Mouse (Mus musculus) gonadal fat pad, adult 2 months (tissue): ENCODE results near the gene Itga2b. TPM values are rescaled to one million over a fixed set of nuclear protein-coding genes. Genes with fewer than 3 reads are reported as not detected.

Experiments used
- DNase-seq: peaks from one replicate; pipeline ENCODE4 v3.0.0-alpha.2; 2012; ENCODE audit warnings: low read depth
- polyA plus RNA-seq: library from polyadenylated mRNA; depleted of rRNA; stranded (reverse); fragments of >200 nt; gene quantifications from 2 replicates; pipeline ENCODE4 v1.2.3, GENCODE M21; 2012; rRNA removed

Gene Itga2b
- 18.0 and 20.6 TPM in 2 replicates for polyA plus RNA-seq

DNA sequence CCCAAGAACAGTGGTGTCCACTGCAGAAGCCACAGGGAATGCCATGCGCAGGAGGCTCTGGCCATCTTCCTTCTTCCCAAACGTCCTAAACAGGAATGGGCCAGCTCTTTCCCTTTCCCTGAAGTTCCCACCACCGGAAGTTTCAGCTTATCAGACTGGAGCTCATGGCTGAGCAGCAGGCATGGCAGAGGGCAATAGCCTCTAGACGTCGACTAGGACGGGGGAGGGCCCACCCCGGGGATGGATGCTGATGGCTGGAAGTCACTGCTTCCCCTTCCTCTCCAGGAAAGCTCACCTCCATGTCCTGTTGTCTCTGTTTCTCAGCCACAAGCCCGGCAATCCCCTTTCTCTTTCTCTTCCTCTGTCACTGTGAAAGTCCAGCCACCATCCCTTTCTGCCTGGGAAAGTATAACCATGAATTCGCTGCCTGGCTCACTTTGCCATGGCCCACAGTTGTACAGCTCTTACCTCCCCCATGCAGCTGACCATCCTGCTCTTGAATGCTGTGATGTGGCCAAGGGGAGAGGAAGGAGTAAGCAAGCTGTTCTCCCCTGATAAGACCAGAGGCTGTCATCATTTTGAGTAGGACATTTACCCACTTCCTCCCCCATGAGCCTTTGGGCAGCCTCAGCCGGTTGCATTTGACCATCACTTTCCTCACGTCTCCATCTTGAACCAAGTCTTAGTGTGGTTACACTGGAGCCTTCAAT is at the start of gene Itga2b:
Gene Itga2b (minus strand): TSS at position 475 of the 710 bp plus-strand sequence.
- no peak for DNase-seq

DNA sequence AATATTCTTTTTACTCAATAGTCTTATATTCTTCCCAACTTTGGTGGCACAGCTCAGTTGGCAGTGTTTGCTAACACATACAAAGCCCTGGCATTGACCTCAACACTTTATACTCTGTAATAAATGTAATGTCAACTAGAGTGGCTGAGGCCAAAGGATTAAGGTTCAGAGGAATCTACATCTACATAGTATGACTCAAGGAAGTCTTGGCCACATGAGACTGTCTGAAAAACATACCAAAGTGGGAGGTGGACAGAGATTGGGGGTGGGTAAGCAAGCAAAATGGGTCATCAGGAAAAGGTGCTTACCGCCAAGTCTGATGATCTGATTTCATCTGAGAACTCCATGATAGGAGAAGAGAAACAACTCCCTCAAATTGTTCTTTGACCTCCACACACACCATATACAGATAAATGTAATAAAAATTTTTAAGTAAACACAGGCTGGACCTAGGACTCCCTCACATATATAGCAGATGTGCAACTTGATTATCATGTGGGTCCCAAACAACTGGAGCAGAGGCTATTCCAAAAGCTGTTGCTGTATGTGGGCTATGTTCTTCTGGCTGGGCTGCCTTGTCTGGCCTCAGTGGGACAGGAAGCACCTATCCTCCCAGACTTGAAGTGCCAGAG is 45.0 kb upstream of the Itga2b start:
- DNase-seq: no peak

DNA sequence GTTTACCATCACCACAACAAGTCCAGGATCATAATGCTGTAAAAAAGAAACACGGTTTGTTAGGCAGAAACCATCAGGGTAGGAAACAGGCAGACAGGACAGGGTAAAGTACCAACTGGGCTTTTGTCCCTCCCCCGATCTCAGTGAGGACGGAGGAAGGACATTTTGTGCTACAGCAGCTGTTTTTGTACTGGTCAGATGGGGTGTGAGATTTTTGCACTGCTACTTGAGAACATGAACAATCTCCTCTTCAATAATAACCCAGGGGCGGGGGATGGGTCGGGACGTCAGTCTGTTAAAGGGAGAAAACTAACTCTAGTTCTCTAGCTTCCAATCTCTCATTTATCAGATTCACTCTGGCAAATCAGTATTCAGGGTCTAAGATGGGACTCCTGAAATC is 40.3 kb upstream of the Itga2b start:
- no peak for DNase-seq

DNA sequence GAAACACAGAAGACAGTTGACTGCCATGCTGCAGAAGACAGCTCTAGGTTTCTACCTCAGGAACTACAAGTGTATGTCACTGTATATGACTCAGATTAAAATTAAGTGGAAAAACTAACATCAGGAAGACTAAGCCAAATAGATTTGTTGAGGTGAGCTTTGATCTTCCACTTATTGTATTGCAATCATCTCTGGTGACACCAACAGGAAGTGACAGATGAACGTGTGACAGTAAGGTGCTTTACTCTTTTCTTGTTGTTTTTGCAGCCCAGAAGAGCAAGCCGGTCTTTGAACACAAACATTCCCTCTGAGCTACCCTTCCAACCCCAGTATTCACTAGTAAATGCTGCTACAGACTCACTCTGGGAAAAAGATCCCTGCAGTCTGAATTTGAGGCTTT is 26.8 kb upstream of the Itga2b start:
- no peak for DNase-seq

DNA sequence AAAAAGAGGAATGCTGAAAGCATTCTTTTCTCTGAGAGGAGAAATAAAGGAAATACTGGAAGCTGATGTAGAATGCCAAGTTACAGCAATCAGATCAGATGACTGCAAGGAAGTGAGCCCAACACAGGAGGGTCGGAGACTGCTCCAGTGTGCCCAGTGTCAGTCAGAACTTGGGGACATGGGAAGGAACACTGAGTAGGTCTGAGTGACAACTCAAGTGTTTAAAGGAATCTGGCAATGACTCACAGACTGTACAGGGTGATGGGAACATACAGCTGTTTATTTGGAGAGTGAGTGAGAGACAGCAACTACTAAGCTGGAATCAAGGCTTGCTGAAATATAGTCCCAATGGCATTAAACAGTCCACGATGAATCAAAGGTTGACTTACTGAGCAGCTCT is 26.3 kb upstream of the Itga2b start:
- no peak for DNase-seq

DNA sequence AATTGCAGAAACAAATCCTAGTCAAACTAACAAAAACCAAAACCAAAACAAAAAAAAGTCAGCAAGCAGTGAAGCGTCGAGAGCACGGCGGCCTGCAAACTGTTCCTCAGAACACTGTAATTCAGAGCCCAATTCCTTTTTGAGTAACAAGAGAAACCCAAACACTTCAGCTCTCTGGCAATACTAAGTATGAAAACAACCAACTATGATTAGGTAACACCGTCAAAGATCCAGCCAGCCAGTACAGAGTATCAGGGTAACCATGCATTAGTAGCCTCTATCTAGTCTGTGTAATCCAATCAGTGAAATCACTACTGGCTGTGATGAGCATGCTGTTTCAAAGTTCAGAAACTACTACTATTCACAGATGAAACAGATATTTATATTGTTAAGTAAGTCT is 25.8 kb upstream of the Itga2b start:
- DNase-seq: peak; percentile 8

DNA sequence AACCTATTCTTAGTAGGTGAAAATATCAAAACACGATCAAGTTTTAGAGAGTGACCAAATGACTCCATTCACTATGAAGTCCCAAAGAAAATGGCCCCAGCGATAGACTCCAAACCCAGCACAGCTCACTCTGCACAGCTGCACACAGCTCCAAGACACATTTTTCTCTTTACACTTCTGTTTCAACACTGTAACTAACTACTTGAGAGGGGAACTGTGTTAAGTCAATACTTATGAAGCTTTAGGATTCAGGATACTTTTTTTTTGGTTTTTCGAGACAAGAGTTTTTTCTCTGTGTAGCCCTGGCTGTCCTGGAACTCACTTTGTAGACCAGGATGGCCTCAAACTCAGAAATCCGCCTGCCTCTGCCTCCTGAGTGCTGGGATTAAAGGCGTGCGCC is 25.2 kb upstream of the Itga2b start:
- no peak for DNase-seq

DNA sequence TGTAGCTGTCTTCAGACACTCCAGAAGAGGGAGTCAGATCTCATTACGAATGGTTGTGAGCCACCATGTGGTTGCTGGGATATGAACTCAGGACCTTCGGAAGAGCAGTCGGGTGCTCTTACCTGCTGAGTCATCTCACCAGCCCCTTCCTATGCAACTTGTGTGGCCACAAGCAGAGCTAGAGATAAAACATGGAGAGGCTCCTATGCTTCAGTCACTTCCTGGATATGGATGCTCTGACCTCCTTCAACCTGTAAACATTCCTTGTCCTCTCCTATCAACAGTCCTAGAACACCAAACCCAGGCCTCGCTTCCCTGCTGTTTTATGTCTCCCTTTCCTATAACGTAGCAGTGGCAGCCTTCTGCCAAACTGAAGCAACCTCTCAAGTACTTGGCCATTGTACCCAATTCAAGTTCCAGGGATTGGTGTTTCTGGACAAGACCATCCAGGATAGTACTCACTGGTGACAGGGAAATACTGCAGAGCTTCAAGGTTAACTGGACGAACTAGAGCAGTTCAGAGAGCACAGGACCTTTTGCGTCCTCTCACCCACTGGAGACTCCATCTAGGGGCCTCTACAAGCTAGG is 24.2 kb upstream of the Itga2b start:
- no peak for DNase-seq

DNA sequence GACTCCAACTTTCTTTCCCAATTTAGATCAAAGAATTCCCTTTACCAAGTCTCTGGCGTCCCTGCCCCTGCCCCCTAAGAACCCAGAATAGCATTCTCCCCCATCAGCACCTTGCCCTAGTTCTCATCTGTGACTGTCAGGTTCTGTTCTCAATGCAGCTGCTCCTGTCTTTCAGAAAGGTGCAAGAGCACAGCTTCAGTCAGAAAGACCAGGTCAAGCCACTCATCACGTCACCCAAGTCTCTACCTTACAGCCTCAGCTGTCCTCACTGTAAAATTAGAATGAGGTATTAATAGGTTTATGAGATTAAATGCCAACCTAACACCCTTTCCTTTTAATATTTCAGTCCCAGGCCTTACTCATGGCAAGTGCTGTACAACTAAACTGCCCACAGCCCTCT is 23.3 kb upstream of the Itga2b start:
- no peak for DNase-seq

DNA sequence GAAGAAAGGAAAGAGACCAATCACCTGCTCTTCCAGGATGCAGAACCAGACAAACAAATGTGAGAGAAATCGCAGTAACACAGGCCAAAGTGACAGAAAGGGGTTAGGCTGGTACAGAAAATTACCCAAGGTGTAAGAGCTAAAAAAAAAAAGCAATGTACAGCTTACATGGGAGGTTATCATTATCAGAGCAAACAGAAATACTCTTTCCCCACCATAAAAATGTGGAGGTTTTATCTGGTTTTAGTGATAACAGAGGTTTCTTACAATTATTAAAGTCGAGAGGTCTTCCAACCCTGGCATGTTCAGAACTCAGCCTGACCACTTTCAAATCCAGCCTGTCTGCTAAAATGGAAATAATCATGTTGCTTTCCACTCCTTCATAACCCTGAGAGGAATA is 18.0 kb upstream of the Itga2b start:
- no peak for DNase-seq

DNA sequence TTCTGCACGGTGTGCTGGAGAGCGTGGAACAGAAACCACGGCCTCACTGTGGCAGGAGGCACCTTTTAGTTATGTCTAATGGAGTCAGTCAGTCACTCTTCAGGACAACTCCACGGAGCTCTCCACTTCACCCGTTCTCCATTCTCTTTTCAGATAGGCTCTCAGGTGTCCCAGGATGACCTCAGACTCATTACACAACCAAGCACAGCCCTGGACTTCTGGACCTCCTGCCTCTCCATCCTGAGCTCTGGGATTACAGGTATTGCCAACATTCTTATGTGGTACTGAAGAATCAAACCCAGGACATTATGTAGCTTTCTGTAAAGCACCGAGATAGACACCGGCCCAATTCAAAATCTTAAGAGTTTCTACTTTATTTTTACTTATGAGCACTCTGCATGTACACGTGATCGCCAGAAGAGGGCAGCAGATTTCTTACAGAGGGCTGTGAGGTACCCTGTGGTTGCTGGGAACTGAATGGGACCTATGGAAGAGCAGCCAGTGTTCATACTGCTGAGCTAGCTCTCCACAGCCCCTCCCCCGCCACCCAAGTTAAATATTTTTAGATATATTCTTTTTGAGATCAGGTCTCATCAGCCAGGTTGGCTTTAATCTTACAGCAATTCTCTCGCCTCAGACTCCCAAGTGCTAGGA is 16.9 kb upstream of the Itga2b start:
- no peak for DNase-seq

DNA sequence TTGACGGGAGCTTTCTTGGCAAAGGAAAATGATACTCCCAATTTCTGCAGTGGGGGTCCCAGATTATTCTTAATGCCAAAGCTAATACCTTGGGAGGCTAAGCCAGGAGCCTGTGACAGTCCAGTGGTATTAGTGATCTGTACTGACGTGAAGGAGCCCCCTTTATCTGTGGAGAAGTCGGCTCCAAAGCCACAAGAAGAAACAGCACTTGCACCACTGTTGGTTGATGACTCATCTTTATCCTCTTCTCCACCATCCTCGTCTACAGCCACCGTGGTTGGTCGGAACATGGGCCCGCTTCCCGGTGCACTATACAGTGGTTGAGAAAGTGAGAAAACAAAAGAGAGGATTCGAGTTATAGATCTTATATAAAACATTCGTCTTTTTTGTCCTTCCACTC is 11.9 kb upstream of the Itga2b start:
- no peak for DNase-seq

DNA sequence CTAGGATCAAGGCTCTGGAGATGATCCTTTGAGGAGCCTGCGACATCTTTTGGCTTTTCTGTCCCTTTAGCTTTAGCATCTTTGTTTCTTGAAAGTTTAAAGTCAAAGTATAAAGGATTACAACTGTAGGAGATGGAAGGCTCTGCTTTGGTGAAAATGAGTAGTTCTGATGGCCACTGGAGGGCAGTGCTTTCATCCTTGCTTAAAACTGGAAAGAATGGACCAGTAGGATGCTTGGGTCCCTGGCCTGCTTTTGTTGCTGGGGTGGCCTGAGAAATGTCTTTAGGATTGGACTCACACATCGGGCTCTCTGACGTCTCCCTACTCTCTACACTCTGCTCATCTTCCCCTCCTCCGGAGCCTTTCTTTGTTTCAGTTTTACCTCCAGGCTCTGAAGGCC is 11.0 kb upstream of the Itga2b start:
- DNase-seq: no peak

DNA sequence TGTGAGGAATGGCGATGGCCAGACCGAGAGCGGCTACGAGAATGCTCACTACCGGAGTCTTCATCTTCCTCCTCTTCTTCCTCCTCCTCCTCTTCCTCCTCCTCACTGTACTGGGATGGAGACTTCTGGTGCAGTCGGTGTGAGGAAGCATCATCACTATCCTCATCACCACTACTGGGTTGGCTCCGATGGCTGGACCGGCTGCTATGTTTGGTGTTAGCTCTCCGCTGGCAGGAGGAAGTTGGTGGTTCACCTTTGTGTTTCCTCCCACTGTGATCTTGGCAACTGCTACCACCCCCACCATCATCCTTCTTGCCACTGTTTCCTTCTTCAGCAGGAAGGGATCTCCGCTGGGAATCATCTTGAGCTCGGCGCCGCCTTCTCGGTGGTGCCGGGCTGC is 10.2 kb upstream of the Itga2b start:
- DNase-seq: no peak

DNA sequence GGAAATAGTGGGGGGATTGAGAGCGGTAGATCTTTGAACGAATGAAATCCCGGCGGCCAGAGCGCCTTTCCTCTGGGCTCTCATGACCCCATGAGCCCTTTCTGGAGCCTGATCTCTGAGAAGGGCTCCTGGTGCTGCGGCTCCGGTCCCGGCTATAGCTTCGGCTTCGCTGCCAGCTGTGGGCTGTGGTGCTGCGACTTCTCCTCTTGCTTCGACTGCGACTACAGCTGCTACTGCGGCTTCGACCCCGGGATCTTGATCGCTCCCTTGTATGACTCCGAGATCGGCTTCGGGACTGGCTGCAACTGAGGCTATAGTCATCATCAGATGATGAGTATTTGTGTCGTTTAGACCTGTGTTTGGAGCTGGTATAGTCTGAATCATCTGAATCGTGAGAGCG is 9.7 kb upstream of the Itga2b start:
- DNase-seq: no peak

DNA sequence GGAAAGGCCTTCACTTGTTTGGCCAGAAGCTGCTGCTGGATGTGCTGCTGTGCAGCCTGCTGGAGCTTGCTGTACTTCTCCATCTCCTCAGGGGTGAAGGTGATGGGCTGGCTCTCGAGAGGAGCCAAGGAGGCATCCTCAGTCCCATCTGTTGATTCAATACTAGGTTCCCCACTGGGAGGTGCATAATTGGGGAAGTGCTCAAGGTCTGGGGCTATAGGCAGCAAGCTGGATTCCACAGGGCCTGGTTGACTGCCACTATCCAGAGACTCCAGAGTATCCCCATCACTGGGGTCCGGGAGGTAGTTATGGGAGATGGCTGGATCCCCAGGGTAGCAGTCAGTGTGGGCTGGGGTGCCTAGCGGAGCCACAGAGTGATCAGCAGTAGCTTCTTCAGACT is 8.7 kb upstream of the Itga2b start:
- no peak for DNase-seq

DNA sequence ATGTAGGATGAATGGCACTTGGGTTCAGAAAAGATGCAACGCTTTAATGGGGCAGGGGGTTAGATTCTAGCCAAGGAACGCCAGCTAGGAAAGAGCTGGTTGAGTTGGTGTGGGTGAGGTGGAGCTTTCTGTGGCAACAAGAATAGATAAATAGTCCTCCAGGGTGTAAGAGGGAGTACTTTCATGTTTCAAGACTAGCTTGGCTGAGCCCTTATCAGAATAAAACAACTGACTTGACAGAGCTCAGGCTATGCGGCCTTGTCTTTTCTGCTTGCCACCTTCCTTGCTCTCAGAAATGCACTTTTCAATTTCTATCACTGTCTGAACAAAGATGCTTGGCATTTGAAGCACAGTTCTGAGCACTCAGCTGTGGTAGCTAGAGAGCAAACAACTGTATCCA is 5.1 kb upstream of the Itga2b start:
- no peak for DNase-seq

DNA sequence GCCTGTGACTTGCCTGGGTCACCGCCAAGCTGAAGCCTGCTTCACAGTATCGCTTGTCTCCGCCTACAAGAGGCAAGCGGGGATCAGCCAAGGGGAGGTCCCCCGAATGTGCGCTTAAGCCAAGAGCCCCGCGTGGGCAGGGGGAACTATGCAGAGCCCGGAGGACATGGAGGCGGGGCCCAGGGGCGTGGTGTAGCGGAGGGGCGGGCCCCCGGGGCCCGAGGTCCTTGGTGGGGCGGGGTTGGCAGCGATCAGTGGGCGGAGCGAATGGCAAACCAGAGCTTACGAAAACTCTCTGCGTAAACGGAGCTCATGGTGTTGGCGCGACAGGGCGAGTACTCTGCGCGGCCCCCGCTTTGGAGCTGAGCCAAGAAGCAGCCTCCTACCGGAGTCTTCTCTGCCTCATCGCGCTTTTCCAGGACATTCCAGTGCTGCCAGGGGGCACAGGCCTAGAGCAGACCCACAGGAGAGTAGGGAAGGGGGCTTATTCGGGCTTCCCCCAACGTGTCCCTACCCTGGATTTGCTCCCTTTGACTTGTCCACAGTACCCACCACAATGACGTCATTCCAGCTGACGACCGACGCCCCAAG is 2.8 kb downstream of the Itga2b start:
- peak; percentile 82 for DNase-seq

DNA sequence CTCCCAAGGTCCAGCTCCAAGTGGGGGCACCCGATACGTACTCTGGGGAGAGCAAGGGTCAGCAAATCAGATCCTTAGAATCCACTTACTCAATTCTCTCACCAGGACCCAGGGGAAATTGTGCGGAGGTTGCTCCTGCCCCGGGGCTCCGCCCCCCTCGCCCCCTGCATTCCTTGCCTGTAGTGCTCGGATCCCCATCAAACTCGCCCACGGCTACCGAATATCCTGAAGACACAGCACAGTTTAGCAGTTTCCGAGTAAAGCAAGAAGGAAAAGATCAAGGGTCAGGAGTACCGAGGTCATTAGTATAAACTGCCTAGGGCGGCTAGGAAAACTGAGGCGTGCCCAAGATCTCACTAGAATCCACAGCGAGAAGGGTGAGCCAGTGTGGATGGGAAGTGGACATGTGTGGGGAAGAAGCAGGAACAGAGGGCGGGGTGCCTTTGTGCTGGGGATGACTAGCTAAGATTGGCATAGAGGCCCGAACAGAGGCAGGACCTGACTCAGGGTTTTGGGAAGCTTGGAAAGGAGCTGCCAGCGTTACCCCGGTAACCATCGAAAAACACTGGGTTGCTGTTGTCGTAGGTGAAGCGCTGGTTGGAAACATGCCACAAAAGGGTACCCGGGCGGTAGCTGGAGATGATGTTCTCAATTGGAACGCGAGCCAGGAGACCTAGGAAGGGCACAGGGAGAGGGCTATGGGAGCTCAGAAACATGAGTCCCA is 4.0 kb downstream of the Itga2b start:
- DNase-seq: peak; percentile 14

DNA sequence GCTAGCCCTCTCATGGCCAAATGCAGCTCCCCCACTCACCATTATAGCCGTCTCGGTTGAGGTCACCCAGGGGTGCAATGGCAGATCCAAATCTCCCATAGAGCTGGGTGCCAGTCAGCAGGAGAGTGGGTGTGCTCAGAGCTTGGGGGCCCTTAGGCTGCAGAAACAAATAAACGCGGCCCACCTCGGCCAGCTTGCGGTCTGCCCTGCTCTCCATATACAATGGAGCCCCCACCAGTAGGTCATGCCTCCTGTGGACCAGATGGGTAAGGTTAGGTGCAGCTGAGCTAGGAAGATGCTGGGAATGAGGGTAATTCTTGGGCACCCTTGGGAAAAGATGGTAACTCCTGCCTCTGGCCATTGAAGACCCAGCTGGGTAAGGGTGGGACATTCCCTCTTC is 5.0 kb downstream of the Itga2b start:
- no peak for DNase-seq

DNA sequence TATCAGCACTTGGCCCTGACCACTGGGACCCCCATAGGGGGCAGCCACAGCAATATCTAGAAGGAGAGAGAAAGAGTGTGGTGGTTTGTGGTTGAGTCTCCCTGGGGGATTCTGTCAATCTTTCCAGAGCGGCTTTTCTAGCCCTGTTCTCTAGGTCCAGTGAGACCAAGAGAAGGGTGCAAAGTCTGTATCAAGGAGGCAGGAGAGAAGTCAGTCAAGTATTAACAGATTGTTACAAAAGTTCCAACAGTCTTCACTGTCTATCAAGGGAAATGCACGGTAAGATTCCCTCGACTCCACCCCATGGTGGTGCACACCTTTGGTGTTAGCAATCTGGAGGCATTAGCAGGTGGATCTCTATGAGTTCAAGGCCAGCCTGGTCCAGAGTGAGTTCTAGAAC is 8.2 kb downstream of the Itga2b start:
- DNase-seq: no peak

DNA sequence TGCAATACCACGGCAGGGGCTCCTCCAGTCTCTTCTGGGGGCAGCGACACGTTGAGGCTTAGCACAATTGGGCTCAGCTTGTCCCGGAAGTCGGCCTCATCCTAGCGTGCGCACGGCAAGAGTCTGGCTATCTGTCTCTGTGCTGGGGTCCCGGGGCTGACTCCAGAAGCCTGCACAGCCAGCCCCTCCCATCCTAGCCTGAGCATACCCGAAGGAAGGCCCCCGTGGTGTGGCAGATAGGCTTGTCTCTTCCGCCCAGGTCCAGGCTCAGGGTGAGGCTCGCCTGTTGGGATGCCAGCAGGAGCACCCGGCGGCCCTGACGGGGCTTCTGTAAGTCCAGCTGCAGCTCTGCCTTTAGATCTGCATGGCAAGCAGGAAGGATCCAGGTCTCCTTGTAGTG is 9.4 kb downstream of the Itga2b start:
- DNase-seq: no peak
